Mouse (Mus musculus) ES-E14 (cell line): ENCODE data around the gene AU022252. TPM values are rescaled to one million over a fixed set of nuclear protein-coding genes. Genes with fewer than 3 reads are reported as not detected.
A peak's percentile ranks its signal among the peaks of the same experiment; 100 is the strongest.

Source experiments
- DNase-seq: peaks from one replicate; pipeline ENCODE4 v3.0.0-alpha.2; 2013; ENCODE audit warnings: low read depth, low spot score
- H3K27ac ChIP-seq: 2 replicates; pipeline ENCODE4 v1.5.1; 2012; ENCODE audit warnings: low read depth, mild to moderate bottlenecking, low read length, moderate library complexity, mixed read lengths; ENCODE audit not compliant: poor library complexity, insufficient read depth, severe bottlenecking
- H3K36me3 ChIP-seq: 2 replicates; pipeline ENCODE4 v1.6.1; 2012; ENCODE audit warnings: mild to moderate bottlenecking, low read length, moderate library complexity, mixed read lengths; ENCODE audit not compliant: control insufficient read depth, poor library complexity, insufficient read depth, severe bottlenecking
- H3K4me1 ChIP-seq, 2 experiments: fragments of 150-350 bp in 1 of 2; sonication (generic) in 1 of 2; 2 replicates each; pipeline ENCODE4 v1.6.1; 2012; ENCODE audit warnings: low read length in 2 of 2, mild to moderate bottlenecking in 1 of 2, mixed read lengths in 1 of 2; ENCODE audit not compliant: control insufficient read depth in 2 of 2, insufficient read depth in 2 of 2, poor library complexity in 1 of 2
- H3K4me3 ChIP-seq, 2 experiments: fragments of 150-350 bp in 1 of 2; sonication (generic) in 1 of 2; 2 replicates each; pipeline ENCODE4 v1.5.1; 2012; ENCODE audit warnings: low read length in 2 of 2, low read depth in 1 of 2, mild to moderate bottlenecking in 1 of 2, mixed read lengths in 1 of 2; ENCODE audit not compliant: insufficient read depth in 1 of 2, poor library complexity in 1 of 2, severe bottlenecking in 1 of 2
- H3K9ac ChIP-seq: 2 replicates; pipeline ENCODE4 v1.6.1; 2012; ENCODE audit warnings: low read depth, mild to moderate bottlenecking, low read length, mixed read lengths; ENCODE audit not compliant: poor library complexity, insufficient read depth, severe bottlenecking
- H3K9me3 ChIP-seq: fragments of 150-350 bp; sonication (generic); 2 replicates; pipeline ENCODE4 v1.6.1; 2012; ENCODE audit warnings: low read depth, mild to moderate bottlenecking, low read length; ENCODE audit not compliant: control insufficient read depth, insufficient read depth
- CHD2 ChIP-seq: IDR thresholded peaks from 2 replicates; pipeline ENCODE4 v1.6.1; 2014; ENCODE audit warnings: mild to moderate bottlenecking, low read depth, low read length, inconsistent platforms
- HCFC1 ChIP-seq: IDR thresholded peaks from 2 replicates; pipeline ENCODE4 v1.6.1; 2012; ENCODE audit warnings: low read length, inconsistent platforms, borderline replicate concordance; ENCODE audit not compliant: insufficient read depth
- MAFK ChIP-seq: IDR thresholded peaks from 2 replicates; pipeline ENCODE4 v1.6.1; 2014; ENCODE audit warnings: mild to moderate bottlenecking, low read depth, low read length, inconsistent platforms; ENCODE audit not compliant: insufficient read depth
- ZC3H11A ChIP-seq: IDR thresholded peaks from 2 replicates; pipeline ENCODE4 v1.6.1; 2012; ENCODE audit warnings: low read depth, mild to moderate bottlenecking, inconsistent platforms, low read length, borderline replicate concordance
- ZNF384 ChIP-seq: IDR thresholded peaks from 2 replicates; pipeline ENCODE4 v1.6.1; 2012; ENCODE audit warnings: low read depth, low read length, inconsistent platforms
- in situ Hi-C, 2 experiments: fragments of 600-800 bp; cut with MboI; formaldehyde crosslinking; loops; one replicate each; pipeline ENCODE4 v1.15.1; 2025; ENCODE audit warnings: low sequenced_read_pairs in 2 of 2, inconsistent platforms in 1 of 2; ENCODE audit not compliant: unreplicated experiment in 2 of 2
- total RNA-seq: library from RNA; depleted of rRNA; stranded (reverse); fragments of 300-350 nt; gene quantifications from 2 replicates; pipeline ENCODE4 v1.2.3, GENCODE M21; 2012

AU022252 gene
- total RNA-seq, 1 experiment = 18.3 TPM

- Histone ChIP-seq H3K9ac (no peak within 1 kb of the TSS), H3K9me3 (no peaks in the 10 kb centered on the region), H3K4me1 (0 out of 4 replicates have a peak, but pooled peaks cover 0 to 2% of the 10 kb centered on the region in 2 experiments), H3K27ac (no peak within 1 kb of the TSS), H3K36me3 (no peaks in the 10 kb centered on the region), H3K4me3 (no peak within 1 kb of the TSS)
- no peak for TF ChIP-seq ZNF384
- TF ChIP-seq ZC3H11A = no peak
- TF ChIP-seq MAFK = no peak
- no peak for TF ChIP-seq HCFC1
- no peak for TF ChIP-seq CHD2
- no peak for DNase-seq
- in situ Hi-C loops = no loop called here
Observed at GRCm38 (mm10) chr4:119218169-119218568, 14.3 kb downstream of the AU022252 start, which contains the start of gene Tmem269. Gene Tmem269, minus strand, starts transcription at chr4:119218217.

GRCm38 (mm10) chr4:119216667-119217066 lies 15.8 kb downstream of the AU022252 start:
- Histone ChIP-seq H3K27ac (no peak overlapping the region), H3K4me1 (0 out of 4 replicates have a peak, but pooled peaks cover 0 to 2% of the 10 kb centered on the region in 2 experiments), H3K9me3 (no peaks in the 10 kb centered on the region), H3K36me3 (no peaks in the 10 kb centered on the region), H3K4me3 (no peak overlapping the region), H3K9ac (no peak overlapping the region)
- in situ Hi-C loops = no loop called here
- TF ChIP-seq HCFC1 (no peak), ZNF384 (no peak), ZC3H11A (no peak), CHD2 (no peak), MAFK (no peak)
- no peak for DNase-seq

DNA sequence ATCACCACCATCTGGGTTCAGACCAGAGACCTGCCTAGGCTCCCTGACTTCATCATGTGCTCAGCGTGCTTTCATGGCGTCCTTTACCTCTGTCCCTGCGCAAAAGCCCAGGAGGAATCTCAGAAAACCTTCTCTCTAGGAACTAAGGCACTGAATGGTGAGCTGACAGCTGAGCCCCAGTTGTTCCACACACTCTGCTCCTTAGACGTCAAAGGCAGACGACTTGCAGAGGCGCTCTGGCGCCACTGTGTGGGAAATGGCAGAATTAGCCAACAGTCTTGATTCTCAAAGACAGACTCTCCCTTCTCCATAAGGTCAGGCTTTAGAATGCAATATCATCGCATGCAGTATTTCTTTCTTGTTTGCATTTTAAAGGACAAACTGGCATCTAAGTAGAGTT lies 27.8 kb downstream of the AU022252 start:
- Histone ChIP-seq H3K4me3 (no peak overlapping the region), H3K4me1 (0 out of 4 replicates have a peak, but pooled peaks cover 0 to 4% of the 10 kb centered on the region in 2 experiments), H3K9me3 (no peaks in the 10 kb centered on the region), H3K9ac (no peak overlapping the region), H3K27ac (no peak overlapping the region), H3K36me3 (no peaks in the 10 kb centered on the region; the same call in 1 of the 2 replicates)
- no peak for DNase-seq
- TF ChIP-seq ZC3H11A (peak; percentile 42; the same call in 1 of the 2 replicates), MAFK (no peak), HCFC1 (no peak)
- in situ Hi-C loops = no loop called here

- Histone ChIP-seq H3K9me3 (no peaks in the 10 kb centered on the region), H3K9ac (no peak overlapping the region), H3K4me1 (peaks cover 2 to 6% of the 10 kb centered on the region in 2 experiments; a peak in 2 of 4 replicates), H3K36me3 (no peaks in the 10 kb centered on the region; the same call in 1 of the 2 replicates), H3K4me3 (no peak overlapping the region), H3K27ac (no peak overlapping the region)
- in situ Hi-C loops = no loop called here
- TF ChIP-seq CHD2 (no peak), HCFC1 (no peak), ZC3H11A (no peak), ZNF384 (no peak), MAFK (no peak)
- DNase-seq = no peak
Observed at GRCm38 (mm10) chr4:119198105-119198504, 34.4 kb downstream of the AU022252 start.
